Mouse (Mus musculus) intestine, embryonic 14.5 days (tissue): ENCODE measurements at regions not wholly inside any gene's neighbourhood (a gene's known extent, or its start where the extent isn't known, plus 50 kb on each side); places are given as distances from the start of the nearest gene placed in this dataset.

Experiments
- ATAC-seq: fragments of 200-750 bp; cut with Nextera tagmentation; replicated peaks from 2 replicates; pipeline ENCODE4 v1.8.0; 2017; ENCODE audit warnings: low read depth, moderate number of reproducible peaks, moderate TSS enrichment, moderate library complexity; ENCODE audit not compliant: low FRiP score, low TSS enrichment
- DNase-seq: peaks from one replicate; pipeline ENCODE4 v3.0.0-alpha.2; 2018; ENCODE audit warnings: low spot score
- H3K27ac ChIP-seq: fragments of 300-500 bp; sonication (generic); 2 replicates; pipeline ENCODE4 v1.5.1; 2014; ENCODE audit warnings: low read depth, mild to moderate bottlenecking, control low read depth
- H3K27me3 ChIP-seq: fragments of 300-500 bp; sonication (generic); replicated peaks from 2 replicates; pipeline ENCODE4 v1.6.1; 2014; ENCODE audit warnings: low read length, control low read depth; ENCODE audit not compliant: control insufficient read depth, insufficient read depth
- H3K36me3 ChIP-seq: fragments of 300-500 bp; sonication (generic); 2 replicates; pipeline ENCODE4 v1.6.1; 2014; ENCODE audit warnings: low read length, control low read depth; ENCODE audit not compliant: control insufficient read depth, insufficient read depth
- H3K4me1 ChIP-seq: fragments of 300-500 bp; sonication (generic); replicated peaks from 2 replicates; pipeline ENCODE4 v1.6.1; 2014; ENCODE audit warnings: low read length, control low read depth, mixed read lengths; ENCODE audit not compliant: control insufficient read depth, insufficient read depth
- H3K4me2 ChIP-seq: fragments of 300-500 bp; sonication (generic); 2 replicates; pipeline ENCODE4 v1.6.1; 2014; ENCODE audit warnings: low read length
- H3K4me3 ChIP-seq: fragments of 300-500 bp; sonication (generic); 2 replicates; pipeline ENCODE4 v1.5.1; 2014; ENCODE audit warnings: low read depth, low read length, control low read depth, mixed read lengths
- H3K9ac ChIP-seq: fragments of 300-500 bp; sonication (generic); 2 replicates; pipeline ENCODE4 v1.6.1; 2014; ENCODE audit warnings: mild to moderate bottlenecking, low read length
- H3K9me3 ChIP-seq: fragments of 300-500 bp; sonication (generic); 2 replicates; pipeline ENCODE4 v1.6.1; 2016; ENCODE audit warnings: low read length, control low read depth; ENCODE audit not compliant: control insufficient read depth
- WGBS: fragments of 180-500 bp; shearing (Covaris S2); extraction: QIAGEN DNeasy Blood & Tissue Kit; methylation state at CpG from one replicate; pipeline ENCODE4 v1.1.7; 2014; 5-methylcytosine and 5-hydroxymethylcytosine counted together

- H3K4me1 ChIP-seq = no peaks in the 10 kb centered on the region
- no peaks in the 10 kb centered on the region for H3K27me3 ChIP-seq
- DNase-seq (no peak), ATAC-seq (no peak)
- no peak overlapping the region for H3K27ac ChIP-seq
- H3K4me3 ChIP-seq = no peak overlapping the region
- H3K9me3 ChIP-seq = no peaks in the 10 kb centered on the region
- H3K9ac ChIP-seq = no peak overlapping the region
- 64% methylated on average over 3 of the region's 3 CpGs for WGBS
- H3K4me2 ChIP-seq = no peak overlapping the region
- no peaks in the 10 kb centered on the region for H3K36me3 ChIP-seq
These were observed 1060.1 kb upstream of the Slc10a2 start for GRCm38 (mm10) chr8:6165230-6165629.

DNA sequence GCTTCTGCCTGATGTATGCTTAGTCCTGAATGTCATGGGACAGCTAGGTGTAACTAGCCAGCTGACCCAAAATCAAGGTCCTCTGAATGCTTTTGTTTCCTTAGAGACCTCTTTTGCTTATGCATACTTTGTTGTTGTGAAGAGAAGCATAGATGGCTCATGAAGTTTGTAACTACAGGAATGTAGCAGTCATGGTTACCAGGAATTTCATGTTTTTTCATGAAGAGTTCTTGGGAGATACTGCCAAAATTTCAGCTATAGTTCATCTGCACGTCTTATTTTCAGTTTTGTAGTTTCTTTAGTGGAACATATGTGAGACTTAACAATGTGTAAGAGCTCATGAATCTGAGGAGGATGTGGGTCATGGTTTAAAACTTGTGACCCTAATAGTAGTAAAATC, 1059.6 kb upstream of the Slc10a2 start:
- H3K4me3 ChIP-seq = no peak overlapping the region
- DNase-seq (no peak), ATAC-seq (no peak)
- H3K36me3 ChIP-seq = no peaks in the 10 kb centered on the region
- H3K9me3 ChIP-seq = no peaks in the 10 kb centered on the region
- 73% methylated on average over 1 of the region's 1 CpGs for WGBS
- no peaks in the 10 kb centered on the region for H3K27me3 ChIP-seq
- no peaks in the 10 kb centered on the region for H3K4me1 ChIP-seq
- no peak overlapping the region for H3K9ac ChIP-seq
- no peak overlapping the region for H3K27ac ChIP-seq
- no peak overlapping the region for H3K4me2 ChIP-seq

DNA sequence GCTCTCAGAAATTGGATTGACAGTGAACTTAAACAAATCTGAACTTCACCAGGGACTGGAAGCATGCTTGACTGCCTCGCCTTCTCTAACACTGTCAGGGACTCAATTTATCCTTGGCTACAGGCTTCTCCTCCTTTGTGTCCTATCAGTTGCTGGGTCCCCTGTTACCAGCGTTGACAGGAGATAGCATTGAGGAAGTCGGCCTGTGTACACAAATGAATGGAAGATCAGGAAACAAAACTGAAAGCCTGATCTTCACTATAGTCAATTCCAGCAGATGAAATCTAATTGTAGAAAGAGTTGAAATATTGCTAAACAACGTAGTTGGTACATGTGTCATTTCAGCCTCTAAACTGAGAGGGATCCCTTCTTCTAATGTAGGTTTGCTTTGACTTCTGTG, 1039.4 kb upstream of the Slc10a2 start:
- WGBS = 67% methylated on average over 4 of the region's 4 CpGs
- DNase-seq (no peak), ATAC-seq (no peak)
- no peaks in the 10 kb centered on the region for H3K9me3 ChIP-seq
- no peaks in the 10 kb centered on the region for H3K4me1 ChIP-seq
- H3K4me2 ChIP-seq = no peak overlapping the region
- H3K4me3 ChIP-seq = no peak overlapping the region
- no peaks in the 10 kb centered on the region for H3K36me3 ChIP-seq
- H3K27me3 ChIP-seq = no peaks in the 10 kb centered on the region
- no peak overlapping the region for H3K27ac ChIP-seq
- no peak overlapping the region for H3K9ac ChIP-seq

- no peaks in the 10 kb centered on the region for H3K4me1 ChIP-seq
- ATAC-seq (no peak), DNase-seq (no peak)
- no peak overlapping the region for H3K27ac ChIP-seq
- H3K9me3 ChIP-seq = no peaks in the 10 kb centered on the region
- no peak overlapping the region for H3K9ac ChIP-seq
- H3K4me2 ChIP-seq = no peak overlapping the region
- H3K36me3 ChIP-seq = no peaks in the 10 kb centered on the region
- no peaks in the 10 kb centered on the region for H3K27me3 ChIP-seq
- H3K4me3 ChIP-seq = no peak overlapping the region
- 81% methylated on average over 1 of the region's 1 CpGs for WGBS
These were observed 1034.9 kb upstream of the Slc10a2 start for GRCm38 (mm10) chr8:6140090-6140489.

DNA sequence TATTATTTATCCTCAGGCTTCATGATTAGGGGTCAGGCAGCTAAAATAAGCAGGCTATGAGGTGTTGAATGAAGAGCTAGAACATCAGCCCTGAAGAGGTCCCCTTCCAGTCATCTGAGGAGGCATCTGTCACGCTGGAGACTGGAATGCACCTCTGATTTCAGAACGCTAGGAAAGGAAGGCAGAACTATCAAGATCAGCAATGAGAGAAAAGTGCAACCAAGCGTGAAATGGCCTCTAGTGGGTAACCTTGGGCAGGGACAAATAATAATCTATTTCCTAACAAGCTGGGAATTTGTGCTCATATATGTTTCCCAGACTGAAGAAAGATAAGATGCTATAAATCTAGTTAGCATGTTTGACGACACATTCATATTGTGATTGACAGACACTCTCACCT, 1034.0 kb upstream of the Slc10a2 start:
- no peaks in the 10 kb centered on the region for H3K4me1 ChIP-seq
- H3K27me3 ChIP-seq = no peaks in the 10 kb centered on the region
- no peaks in the 10 kb centered on the region for H3K9me3 ChIP-seq
- DNase-seq (no peak), ATAC-seq (no peak)
- H3K36me3 ChIP-seq = no peaks in the 10 kb centered on the region
- no peak overlapping the region for H3K4me3 ChIP-seq
- H3K27ac ChIP-seq = no peak overlapping the region
- no peak overlapping the region for H3K9ac ChIP-seq
- 53% methylated on average over 4 of the region's 4 CpGs for WGBS
- H3K4me2 ChIP-seq = no peak overlapping the region

GRCm38 (mm10) chr8:6132243-6132751, 1027.1 kb upstream of the Slc10a2 start:
- H3K9me3 ChIP-seq = no peaks in the 10 kb centered on the region
- 0 out of 2 replicates have a peak, but pooled peaks cover 6% of the 10 kb centered on the region for H3K4me1 ChIP-seq
- DNase-seq (no peak), ATAC-seq (peak; percentile 43; the same call in 1 of the 2 replicates)
- H3K27ac ChIP-seq = peak overlapping the region; percentile 51; the same call in 1 of the 2 replicates
- H3K9ac ChIP-seq = no peak overlapping the region
- WGBS = 44% methylated on average over 3 of the region's 3 CpGs
- H3K36me3 ChIP-seq = no peaks in the 10 kb centered on the region
- H3K4me2 ChIP-seq = no peak overlapping the region
- no peak overlapping the region for H3K4me3 ChIP-seq
- H3K27me3 ChIP-seq = no peaks in the 10 kb centered on the region

DNA sequence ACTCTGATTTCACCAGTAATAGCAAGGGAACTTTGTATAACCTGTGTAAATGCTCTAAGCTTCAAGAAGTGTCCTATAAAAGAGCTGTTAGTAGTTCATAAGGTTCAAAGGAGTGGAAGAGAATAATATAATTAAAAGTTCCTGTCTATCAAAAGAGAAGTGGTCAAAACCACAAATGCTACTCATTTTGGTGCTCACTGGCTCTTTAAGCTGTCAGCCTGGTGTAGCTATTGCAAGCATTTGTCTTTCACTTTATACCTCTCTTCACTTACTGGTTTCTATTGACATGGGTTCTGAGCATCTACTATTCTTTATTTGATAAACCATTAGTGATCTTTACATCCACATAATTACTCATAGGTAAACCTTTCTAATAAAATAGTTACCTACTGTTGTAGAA, 1020.1 kb upstream of the Slc10a2 start:
- Histone ChIP-seq H3K4me1 (no peaks in the 10 kb centered on the region), H3K4me3 (no peak overlapping the region), H3K4me2 (no peak overlapping the region), H3K27ac (no peak overlapping the region), H3K36me3 (no peaks in the 10 kb centered on the region), H3K27me3 (no peaks in the 10 kb centered on the region), H3K9me3 (no peaks in the 10 kb centered on the region), H3K9ac (no peak overlapping the region)
- DNase-seq = no peak
- ATAC-seq = no peak

DNA sequence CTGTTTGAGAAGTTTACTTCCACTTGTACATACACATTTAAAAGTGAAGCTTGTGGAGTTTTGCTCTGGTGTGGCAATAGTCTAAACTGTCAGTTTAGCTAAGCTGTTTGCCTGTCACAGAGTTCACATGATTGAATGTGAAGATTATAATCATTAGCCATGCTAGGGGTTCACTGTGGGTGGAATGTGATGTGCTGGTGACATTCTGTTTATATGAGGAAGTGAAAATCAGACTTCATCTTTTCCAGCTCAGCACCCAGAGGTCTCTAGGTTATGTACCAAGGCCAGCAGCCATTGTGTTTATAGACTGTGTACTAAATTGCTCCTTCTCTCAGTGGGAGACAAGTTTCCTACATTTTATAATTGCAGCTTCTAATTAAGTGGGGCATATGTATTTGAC, 1014.4 kb upstream of the Slc10a2 start:
- H3K4me1 ChIP-seq = no peaks in the 10 kb centered on the region
- no peak overlapping the region for H3K4me2 ChIP-seq
- H3K27me3 ChIP-seq = no peaks in the 10 kb centered on the region
- H3K36me3 ChIP-seq = no peaks in the 10 kb centered on the region
- ATAC-seq (no peak), DNase-seq (no peak)
- no peak overlapping the region for H3K27ac ChIP-seq
- no peak overlapping the region for H3K9ac ChIP-seq
- H3K4me3 ChIP-seq = no peak overlapping the region
- H3K9me3 ChIP-seq = no peaks in the 10 kb centered on the region

- 86% methylated on average over 2 of the region's 2 CpGs for WGBS
- no peak overlapping the region for H3K9ac ChIP-seq
These were observed 1006.2 kb upstream of the Slc10a2 start for GRCm38 (mm10) chr8:6111351-6111750.

More at GRCm38 (mm10) chr8:6111351-6111750, 1006.2 kb upstream of the Slc10a2 start:
- Histone ChIP-seq H3K36me3 (no peaks in the 10 kb centered on the region), H3K27ac (no peak overlapping the region), H3K9me3 (no peaks in the 10 kb centered on the region), H3K4me2 (no peak overlapping the region), H3K4me1 (no peaks in the 10 kb centered on the region), H3K27me3 (no peaks in the 10 kb centered on the region), H3K4me3 (no peak overlapping the region)
- no peak for DNase-seq
- ATAC-seq = no peak
